Mouse (Mus musculus) CD4-positive helper T cell, adult 2 months (primary cell): ENCODE data around the gene Hoxc9.

ENCODE experiments used
- DNase-seq: peaks from one replicate; pipeline ENCODE4 v3.0.0-alpha.2; 2012; ENCODE audit warnings: low read depth, missing footprints, low spot score

The Hoxc9 gene

GRCm38 (mm10) chr15:102976631-102977422, 588 bp downstream of the Hoxc9 start:
- peak; percentile 37 for DNase-seq

GRCm38 (mm10) chr15:102977423-102977974, 1.3 kb downstream of the Hoxc9 start:
- DNase-seq, result no peak

DNA sequence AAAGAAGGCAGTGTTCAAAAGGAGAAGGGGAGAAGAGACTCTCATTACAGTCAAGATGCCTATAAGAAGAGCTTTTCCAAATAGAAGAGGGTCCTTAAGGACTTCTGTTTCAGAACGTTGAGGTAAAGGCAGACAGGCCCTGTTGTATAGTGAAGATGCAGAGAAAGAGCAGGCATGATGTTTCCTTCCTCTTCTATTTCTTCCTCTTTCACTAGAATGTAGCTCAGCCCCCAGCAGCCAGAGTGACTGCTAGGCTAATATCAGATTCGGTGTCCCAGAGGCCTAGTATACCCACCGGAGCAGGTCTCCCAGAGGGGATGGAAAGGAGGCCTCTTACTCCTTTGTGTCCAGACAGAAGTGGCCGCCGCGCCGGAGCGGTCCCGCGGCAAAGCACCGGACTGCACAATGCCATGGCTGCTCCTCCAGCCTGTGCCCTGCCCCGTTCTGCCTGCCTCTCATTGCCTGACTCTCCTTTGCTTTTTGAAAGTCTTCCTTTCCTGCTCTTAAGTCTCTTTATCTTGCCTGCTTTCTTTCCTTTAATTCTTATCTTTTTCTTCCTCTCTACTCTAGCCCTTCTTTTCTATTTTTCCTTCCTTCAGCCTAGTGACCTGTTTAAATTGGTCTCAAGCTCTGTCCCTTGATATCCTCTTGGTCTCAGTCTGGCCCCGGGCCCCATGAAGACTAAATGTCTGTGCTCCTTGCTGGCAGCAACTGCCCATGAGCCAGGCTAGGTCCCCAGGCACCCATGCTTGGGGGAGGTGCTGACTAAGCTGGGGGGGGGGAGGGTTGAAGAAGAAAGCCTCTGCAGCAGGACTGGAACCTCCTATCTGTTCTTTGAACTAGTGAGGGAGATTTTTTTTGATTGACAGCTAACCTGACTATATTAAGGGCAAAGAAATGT, 2.6 kb downstream of the Hoxc9 start:
- no peak for DNase-seq

- DNase-seq, result no peak
Measured at GRCm38 (mm10) chr15:102979936-102980335, 3.7 kb downstream of the Hoxc9 start.

DNA sequence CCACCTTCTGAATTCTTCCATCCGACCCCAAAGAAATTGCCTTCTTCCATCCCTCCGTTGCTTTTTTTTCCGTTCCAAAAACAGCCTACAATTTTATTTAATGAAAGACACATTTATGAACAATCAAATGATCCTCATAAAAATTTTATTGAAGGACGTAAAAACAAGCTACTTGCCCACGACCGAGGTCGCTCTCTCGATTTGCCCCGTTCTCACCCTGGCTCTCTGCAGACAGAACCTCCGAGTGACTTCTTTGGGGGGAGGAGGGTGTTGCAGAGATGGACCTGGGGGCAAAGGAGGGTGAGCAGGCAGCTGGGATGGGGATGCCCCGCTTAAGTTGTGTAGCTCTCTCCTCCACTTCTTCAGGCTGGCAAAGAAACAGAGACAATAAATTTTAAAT, 4.1 kb downstream of the Hoxc9 start:
- DNase-seq, result no peak

DNA sequence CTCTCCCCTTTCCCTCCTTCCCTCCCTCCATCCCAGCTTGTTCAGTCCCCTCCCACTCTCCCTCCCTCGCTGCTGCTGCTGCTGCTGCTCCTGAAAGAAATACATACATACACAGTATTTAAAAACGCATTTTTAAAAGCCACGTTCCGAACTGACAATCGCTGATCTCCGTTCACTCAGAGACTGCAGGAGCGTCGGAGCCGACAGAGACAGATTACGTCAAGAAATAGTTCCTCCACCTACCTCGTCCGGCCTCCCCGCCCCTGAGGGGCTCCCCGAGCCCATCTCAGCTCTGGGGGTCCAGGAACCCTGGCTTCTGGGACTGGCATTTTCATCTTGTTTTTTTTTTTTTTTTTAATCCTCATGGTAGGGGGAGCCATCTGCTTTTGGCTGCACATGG, 4.7 kb downstream of the Hoxc9 start:
- DNase-seq, result no peak

DNA sequence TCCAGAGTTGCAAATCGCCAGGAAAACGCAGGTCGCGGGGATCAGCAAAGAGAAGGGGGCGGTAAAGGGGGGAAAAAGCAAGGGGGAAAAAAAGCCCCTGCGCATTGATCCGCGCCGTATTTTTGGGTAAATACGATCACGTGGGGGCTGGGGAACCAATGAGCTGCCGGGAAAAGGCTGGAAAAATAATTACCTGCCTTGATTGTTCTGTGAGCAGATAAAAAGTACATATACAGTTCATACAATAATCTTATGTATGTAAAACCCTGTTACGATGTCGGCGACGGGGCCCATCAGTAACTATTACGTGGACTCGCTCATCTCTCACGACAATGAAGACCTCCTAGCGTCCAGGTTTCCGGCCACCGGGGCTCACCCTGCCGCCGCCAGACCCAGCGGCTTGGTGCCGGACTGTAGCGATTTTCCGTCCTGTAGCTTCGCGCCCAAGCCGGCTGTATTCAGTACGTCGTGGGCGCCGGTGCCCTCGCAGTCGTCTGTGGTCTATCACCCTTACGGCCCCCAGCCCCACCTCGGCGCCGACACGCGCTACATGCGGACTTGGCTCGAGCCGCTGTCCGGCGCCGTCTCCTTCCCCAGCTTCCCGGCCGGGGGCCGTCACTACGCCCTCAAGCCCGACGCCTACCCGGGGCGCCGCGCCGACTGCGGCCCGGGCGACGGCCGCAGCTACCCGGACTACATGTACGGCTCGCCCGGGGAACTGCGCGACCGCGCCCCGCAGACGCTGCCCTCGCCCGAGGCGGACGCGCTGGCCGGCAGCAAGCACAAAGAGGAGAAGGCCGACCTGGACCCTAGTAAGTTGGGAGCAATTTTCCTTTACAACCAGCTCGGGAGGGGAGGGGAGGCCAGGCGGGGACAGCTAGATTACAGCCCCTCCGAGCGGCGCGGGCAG, 5.4 kb downstream of the Hoxc9 start:
- DNase-seq, result peak; percentile 40

DNA sequence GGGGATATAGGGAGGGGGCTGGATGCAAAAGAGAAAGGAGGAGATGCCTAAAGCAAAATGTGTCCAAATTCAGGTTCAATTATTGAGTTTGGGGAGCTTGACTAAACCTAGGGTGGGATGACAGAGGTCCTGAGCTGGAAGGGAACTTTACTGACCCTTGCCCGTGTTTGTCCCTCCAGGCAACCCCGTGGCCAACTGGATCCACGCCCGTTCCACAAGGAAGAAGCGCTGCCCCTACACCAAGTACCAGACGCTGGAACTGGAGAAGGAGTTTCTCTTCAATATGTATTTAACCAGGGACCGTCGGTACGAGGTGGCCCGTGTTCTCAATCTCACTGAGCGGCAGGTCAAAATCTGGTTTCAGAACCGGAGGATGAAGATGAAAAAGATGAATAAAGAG, 7.5 kb downstream of the Hoxc9 start:
- no peak for DNase-seq

DNA sequence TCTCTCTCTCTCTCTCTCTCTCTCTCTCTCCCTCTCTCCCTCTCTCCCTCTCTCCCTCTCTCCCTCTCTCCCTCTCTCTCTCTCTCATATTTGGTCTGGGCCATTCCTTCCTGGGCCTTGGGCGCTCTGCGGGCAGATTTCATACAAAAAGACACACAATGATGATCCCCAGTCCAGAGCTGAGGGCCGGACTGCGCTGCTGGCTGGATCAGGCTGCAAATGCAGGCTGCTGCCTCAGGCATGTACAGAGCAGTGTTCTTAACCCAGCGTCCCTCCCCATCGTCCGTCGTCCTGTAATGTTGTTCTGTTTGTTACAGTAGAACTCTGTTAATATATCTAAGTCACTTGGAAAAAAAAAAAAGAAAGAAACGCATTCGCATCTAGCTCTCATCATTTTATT, 8.3 kb downstream of the Hoxc9 start:
- no peak for DNase-seq

DNA sequence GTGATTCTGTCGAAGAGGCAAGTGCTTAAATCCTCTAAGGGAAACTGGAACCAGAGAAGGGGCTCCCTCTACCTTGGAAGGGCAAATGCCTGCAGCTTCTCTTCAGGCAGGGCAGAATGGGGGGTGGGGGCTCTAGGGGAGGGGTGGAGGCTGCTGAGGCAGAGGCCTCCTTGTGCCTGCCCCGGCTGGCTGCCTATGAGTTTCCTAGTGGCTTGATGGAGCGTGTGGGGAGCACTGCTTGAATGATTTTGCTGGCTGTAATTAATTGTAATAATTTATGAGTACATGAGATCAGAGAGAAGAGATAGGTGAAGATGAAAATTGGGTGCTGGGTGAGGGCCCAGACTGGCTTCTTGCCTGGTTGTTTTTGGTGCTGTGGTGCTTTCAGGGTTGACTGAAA, 8.7 kb downstream of the Hoxc9 start:
- no peak for DNase-seq

DNA sequence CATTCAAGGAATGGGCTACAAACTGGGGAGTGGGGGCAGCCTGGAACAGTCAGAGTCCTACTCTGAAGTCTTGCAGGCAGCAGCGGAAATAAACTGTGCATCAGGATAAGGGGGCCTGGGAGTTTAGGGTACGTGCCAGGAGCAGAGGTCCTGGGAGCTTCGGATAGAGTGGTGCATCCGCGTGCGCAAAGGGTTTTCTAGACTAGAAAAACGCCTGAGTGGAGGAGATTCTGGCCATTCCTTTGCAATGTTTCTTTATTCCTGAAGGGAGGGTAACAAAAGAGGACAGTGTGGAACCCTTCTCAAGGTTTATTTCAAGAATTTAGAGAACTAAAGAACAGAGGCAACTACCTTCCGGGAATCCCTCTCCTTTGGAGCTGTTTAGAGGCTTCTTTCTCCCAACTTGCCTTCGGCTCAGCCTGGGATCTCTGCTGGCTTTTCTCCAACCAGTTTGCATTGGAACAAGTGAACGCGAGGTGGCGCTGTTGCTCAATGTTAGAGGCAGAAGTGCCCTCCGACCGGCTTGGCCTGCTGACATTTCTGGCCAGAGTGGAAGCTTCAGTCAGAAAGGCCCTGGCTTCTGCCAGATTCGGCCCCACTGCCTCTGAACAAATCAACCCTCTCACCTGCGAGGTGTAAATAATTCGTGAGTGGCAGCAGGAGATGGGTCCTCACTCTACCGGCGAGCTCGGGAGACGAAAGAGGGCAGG, 11.0 kb downstream of the Hoxc9 start:
- peak; percentile 67 for DNase-seq

GRCm38 (mm10) chr15:102988078-102988477, 11.8 kb downstream of the Hoxc9 start:
- no peak for DNase-seq

DNA sequence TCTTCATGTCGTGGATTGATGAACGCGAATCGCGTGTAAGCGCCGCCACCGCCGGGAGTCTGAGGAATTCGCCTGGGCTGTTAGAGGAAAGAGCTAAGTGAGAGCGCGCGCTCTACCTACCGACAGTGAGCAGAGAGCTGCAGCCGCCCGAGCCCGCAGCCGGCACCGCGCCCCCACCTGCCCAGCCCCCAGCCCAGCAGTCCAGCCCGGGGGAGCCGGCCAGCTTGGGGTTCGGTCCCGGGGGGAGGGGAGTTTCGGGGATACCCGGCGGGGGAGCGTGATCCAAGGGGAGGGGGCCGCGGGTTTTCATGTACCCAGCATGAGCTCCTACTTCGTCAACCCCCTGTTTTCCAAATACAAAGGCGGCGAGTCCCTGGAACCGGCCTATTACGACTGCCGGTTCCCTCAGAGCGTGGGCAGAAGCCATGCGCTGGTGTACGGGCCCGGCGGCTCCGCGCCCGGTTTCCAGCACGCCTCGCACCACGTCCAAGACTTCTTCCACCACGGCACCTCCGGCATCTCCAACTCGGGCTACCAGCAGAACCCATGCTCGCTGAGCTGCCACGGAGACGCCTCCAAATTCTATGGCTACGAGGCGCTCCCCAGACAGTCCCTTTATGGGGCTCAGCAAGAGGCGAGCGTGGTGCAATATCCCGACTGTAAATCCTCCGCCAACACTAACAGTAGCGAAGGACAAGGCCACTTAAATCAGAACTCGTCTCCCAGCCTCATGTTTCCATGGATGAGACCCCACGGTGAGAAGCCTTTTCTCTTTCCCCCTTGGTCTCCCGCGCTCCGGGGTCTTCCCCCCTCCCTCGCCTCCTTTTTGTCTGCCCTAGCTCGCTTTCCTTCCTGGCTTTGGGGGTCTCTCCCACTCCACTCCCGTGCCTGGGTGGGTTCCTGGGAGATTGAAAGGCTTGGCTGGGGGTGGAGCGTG, 14.5 kb downstream of the Hoxc9 start, which contains the start of gene Hoxc8:
TSS of gene Hoxc8 (plus strand) at position 147 of the 937 bp plus-strand sequence.
- no peak for DNase-seq

- DNase-seq, result no peak
Measured at GRCm38 (mm10) chr15:102991782-102992181, 15.5 kb downstream of the Hoxc9 start.

GRCm38 (mm10) chr15:102992206-102992605, 16.0 kb downstream of the Hoxc9 start:
- no peak for DNase-seq

DNA sequence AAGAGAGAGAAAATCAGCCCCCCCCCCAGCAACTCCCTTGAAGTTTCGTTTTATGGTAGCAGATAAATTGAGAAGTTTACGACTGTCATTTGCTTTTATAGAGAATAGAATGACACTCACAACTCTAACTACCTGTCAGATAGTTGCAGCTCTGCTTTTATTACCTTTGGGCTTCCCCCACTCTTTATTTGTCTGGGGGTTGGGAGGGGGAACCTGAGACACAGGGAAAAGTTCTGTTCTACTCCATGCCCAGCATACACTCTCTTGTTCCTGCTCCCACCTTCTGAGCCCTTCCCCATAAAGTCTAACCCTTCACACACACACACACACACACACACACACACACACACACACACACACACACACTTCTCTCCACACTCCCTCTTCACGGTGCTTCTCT, 16.6 kb downstream of the Hoxc9 start:
- no peak for DNase-seq

DNA sequence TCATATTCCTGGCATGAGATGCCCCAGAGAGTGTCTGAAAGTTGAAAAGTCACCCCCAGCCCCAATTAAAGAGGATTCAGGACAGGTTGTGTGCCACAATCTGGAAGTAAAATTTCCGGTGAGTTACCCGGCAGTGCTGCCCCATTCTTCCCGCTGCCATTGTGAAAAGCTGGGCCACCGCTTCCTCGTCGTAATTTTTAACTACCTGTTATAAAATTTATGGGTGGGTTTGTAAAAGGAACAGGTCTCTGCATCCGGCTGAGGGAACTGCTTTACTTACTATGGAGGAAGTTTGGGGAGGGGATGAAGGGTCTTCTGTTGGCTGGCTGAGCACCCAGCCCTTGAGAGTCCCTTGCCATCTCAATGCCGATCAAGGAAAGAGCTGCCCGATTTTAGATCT, 20.3 kb downstream of the Hoxc9 start:
- no peak for DNase-seq

DNA sequence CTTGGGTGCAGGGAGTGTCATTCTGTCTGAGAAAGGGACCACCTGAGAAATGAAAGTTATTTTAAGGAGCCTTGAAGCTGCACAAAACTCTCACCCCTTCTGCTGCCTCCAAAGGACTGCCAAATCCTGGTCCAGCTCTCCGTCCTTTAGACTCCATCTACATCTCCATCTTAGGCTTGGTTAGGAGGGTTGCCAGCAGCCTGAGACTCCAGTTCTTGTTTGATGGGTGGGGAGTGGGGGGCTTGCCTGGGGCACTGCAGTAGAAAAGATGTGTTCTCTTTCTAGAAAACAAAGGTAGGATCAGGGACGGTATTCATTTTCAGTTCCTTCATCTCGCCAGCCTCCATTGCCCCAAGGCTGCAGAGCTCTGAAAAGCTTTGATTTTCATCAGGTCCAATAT, 21.2 kb downstream of the Hoxc9 start:
- no peak for DNase-seq

DNA sequence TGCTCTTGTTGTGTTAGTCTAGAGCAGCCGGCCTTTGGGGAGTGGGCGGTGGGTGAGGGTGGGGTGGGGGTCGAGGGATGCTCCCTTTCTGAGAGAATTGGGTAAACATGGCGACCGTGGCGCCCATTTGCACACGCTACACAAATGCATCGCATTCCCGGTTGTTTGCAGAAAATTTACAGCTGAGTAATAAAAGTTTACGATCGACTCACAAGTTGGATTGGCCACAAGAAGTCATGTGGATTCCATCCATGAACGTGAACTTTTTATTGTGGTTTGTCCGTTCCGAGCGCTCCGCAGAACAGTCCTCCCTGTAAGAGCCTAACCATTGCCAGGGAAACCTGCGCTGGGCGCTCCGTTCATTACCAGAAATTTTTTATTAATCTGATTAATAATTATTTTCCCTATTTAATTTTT, 21.7 kb downstream of the Hoxc9 start, which contains the start of gene Hoxc6:
TSS of gene Hoxc6 (plus strand) at position 319 of the 417 bp plus-strand sequence.
- no peak for DNase-seq
